Mouse (Mus musculus) ES-Bruce4 (cell line): Measurements from ENCODE around the gene Fam213a.

Experiments used
- CTCF ChIP-seq: IDR thresholded peaks from one replicate; pipeline ENCODE4 v1.8.1; 2011; ENCODE audit warnings: low read depth, low read length
- EP300 ChIP-seq: IDR thresholded peaks from 2 replicates; pipeline ENCODE4 v1.6.1; 2011; ENCODE audit warnings: low read depth, low read length; ENCODE audit not compliant: insufficient read depth
- POLR2A ChIP-seq: IDR thresholded peaks from one replicate; pipeline ENCODE4 v1.8.1; 2011; ENCODE audit warnings: low read length; ENCODE audit not compliant: insufficient read depth

- no peak for TF ChIP-seq CTCF
- no peak for TF ChIP-seq POLR2A
- no peak for TF ChIP-seq EP300
Measured at GRCm38 (mm10) chr14:40979723-40980122, 33.9 kb downstream of the Fam213a start.
